Mouse (Mus musculus) kidney, adult 2 months (tissue): ENCODE measurements around the gene Plekha6.

Source experiments
- CTCF ChIP-seq: fragments of 200-500 bp; conservative IDR thresholded peaks from 2 replicates; pipeline ENCODE4 v1.5.1; 2011; ENCODE audit warnings: low read depth, mild to moderate bottlenecking, control low read depth, low read length, moderate library complexity, mixed read lengths; ENCODE audit not compliant: insufficient read depth, insufficient read length
- POLR2A ChIP-seq: fragments of 200-500 bp; IDR thresholded peaks from one replicate; pipeline ENCODE4 v1.6.1; 2011; ENCODE audit warnings: low read depth, low read length, control low read depth

- TF ChIP-seq POLR2A (no peak), CTCF (no peak)
Measured at GRCm38 (mm10) chr1:133264367-133264766, 100.4 kb downstream of the Plekha6 start.
